Mouse (Mus musculus) lung, adult 2 months (tissue): Measurements from ENCODE around the gene Zbtb46.

Experiments
- CTCF ChIP-seq: fragments of 200-500 bp; IDR thresholded peaks from 2 replicates; pipeline ENCODE4 v1.5.1; 2011; ENCODE audit warnings: mild to moderate bottlenecking, low read length, control low read depth; ENCODE audit not compliant: insufficient read depth
- POLR2A ChIP-seq: fragments of 200-500 bp; IDR thresholded peaks from 2 replicates; pipeline ENCODE4 v1.6.1; 2011; ENCODE audit warnings: low read depth, mild to moderate bottlenecking, control low read depth, low read length, borderline replicate concordance; ENCODE audit errors: extremely low read depth

GRCm38 (mm10) chr2:181364487-181364859 is 94.8 kb downstream of the Zbtb46 start:
- TF ChIP-seq POLR2A (no peak), CTCF (no peak)
